Mouse (Mus musculus) spleen, adult 2 months (tissue): ENCODE results near the gene Oprd1.

Experiments used
- CTCF ChIP-seq: fragments of 200-500 bp; IDR thresholded peaks from 2 replicates; pipeline ENCODE4 v1.5.1; 2011; ENCODE audit warnings: mild to moderate bottlenecking, inconsistent platforms; ENCODE audit not compliant: insufficient read depth, insufficient read length, insufficient replicate concordance; ENCODE audit errors: extremely low read depth
- POLR2A ChIP-seq: fragments of 200-500 bp; IDR thresholded peaks from 2 replicates; pipeline ENCODE4 v1.6.1; 2011; ENCODE audit warnings: low read depth, low read length, inconsistent platforms

- no peak for TF ChIP-seq CTCF
- TF ChIP-seq POLR2A: no peak
Measured at GRCm38 (mm10) chr4:132067112-132067937, 77.0 kb downstream of the Oprd1 start.
